Mouse (Mus musculus): ENCODE results near the gene Casp9.
A peak's percentile ranks its signal among the peaks of the same experiment; 100 is the strongest.
"Not testable (repeated sequence)": the region's sequence is repeated elsewhere in the genome, so short reads cannot be mapped to it uniquely, and the experiment has no call there.

Gene Casp9

GRCm38 (mm10) chr4:141793282-141794151, at the start of gene Casp9:
Gene Casp9 (plus strand): TSS chr4:141793612.
- DNase-seq: peak; percentile 96

GRCm38 (mm10) chr4:141746578-141747346, 46.6 kb upstream of the Casp9 start, which contains the start of gene Agmat:
Gene Agmat (plus strand): TSS chr4:141746672.
- DNase-seq: no peak

GRCm38 (mm10) chr4:141749557-141749956, 43.9 kb upstream of the Casp9 start:
- DNase-seq: no peak

GRCm38 (mm10) chr4:141750826-141751225, 42.6 kb upstream of the Casp9 start:
- no peak for DNase-seq

- no peak for DNase-seq
Observed at GRCm38 (mm10) chr4:141751419-141752075, 41.9 kb upstream of the Casp9 start.

GRCm38 (mm10) chr4:141752076-141752421, 41.4 kb upstream of the Casp9 start:
- no peak for DNase-seq

- no peak for DNase-seq
Observed at GRCm38 (mm10) chr4:141755375-141755930, 38.0 kb upstream of the Casp9 start.

GRCm38 (mm10) chr4:141757124-141757523, 36.3 kb upstream of the Casp9 start:
- DNase-seq: no peak

GRCm38 (mm10) chr4:141758874-141759542, 34.4 kb upstream of the Casp9 start:
- no peak for DNase-seq

- DNase-seq: no peak
Observed at GRCm38 (mm10) chr4:141760942-141761341, 32.5 kb upstream of the Casp9 start.

GRCm38 (mm10) chr4:141762102-141762598, 31.3 kb upstream of the Casp9 start:
- DNase-seq: no peak

- DNase-seq: no peak
Observed at GRCm38 (mm10) chr4:141763476-141763875, 29.9 kb upstream of the Casp9 start.

GRCm38 (mm10) chr4:141765008-141765407, 28.4 kb upstream of the Casp9 start:
- DNase-seq: no peak

- DNase-seq: no peak
Observed at GRCm38 (mm10) chr4:141766316-141766667, 27.1 kb upstream of the Casp9 start.

GRCm38 (mm10) chr4:141766668-141767352, 26.6 kb upstream of the Casp9 start:
- peak; percentile 36 for DNase-seq

- DNase-seq: peak; percentile 85
Observed at GRCm38 (mm10) chr4:141767353-141768036, 25.9 kb upstream of the Casp9 start.

- no peak for DNase-seq
Observed at GRCm38 (mm10) chr4:141769501-141770160, 23.8 kb upstream of the Casp9 start.

- DNase-seq: no peak
Observed at GRCm38 (mm10) chr4:141771823-141772222, 21.6 kb upstream of the Casp9 start.

- DNase-seq: not testable (repeated sequence)
Observed at GRCm38 (mm10) chr4:141773019-141773418, 20.4 kb upstream of the Casp9 start.

- no peak for DNase-seq
Observed at GRCm38 (mm10) chr4:141779828-141780227, 13.6 kb upstream of the Casp9 start.

Data from cerebellum, adult 9-11 months (tissue).